Mouse (Mus musculus): ENCODE results near the gene Vopp1. TPM values are rescaled to one million over a fixed set of nuclear protein-coding genes. Genes with fewer than 3 reads are reported as not detected.

Gene Vopp1
- polyA plus RNA-seq, 1 experiment from 2014 or later = 55.8 TPM

DNA sequence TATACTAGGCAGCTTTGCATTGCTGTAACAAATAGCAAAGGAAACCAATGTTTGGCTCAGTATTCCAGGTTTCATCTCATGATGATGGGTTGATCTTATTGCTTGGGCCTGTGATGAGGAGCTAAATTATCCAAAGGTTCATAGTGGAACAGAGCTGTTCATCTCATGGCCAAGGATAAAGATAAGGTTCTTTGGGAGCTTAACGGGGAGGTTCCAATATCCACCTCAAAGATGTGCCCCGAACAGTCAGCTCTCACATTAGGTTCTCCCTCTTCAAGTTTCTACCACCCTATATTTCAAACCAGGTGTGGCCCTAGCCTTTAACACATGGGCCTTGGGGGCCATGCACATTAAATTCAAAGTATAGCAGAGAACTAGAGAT, 79.2 kb downstream of the Vopp1 start:
- Histone ChIP-seq H3K4me3 (ENCODE audit: low read depth, low read length) (no peak overlapping the region), H3K4me1 (ENCODE audit: control insufficient read depth, insufficient read depth, low read length) (no peaks in the 10 kb centered on the region), H3K27me3 (ENCODE audit: control insufficient read depth, insufficient read depth, low read length) (no peaks in the 10 kb centered on the region), H3K9ac (replicated peaks; ENCODE audit: low read length) (no peak overlapping the region), H3K4me2 (ENCODE audit: low read depth, low read length) (no peak overlapping the region), H3K27ac (replicated peaks; ENCODE audit: low read depth, low read length) (no peak overlapping the region), H3K36me3 (replicated peaks; ENCODE audit: control insufficient read depth, insufficient read depth, low read depth, low read length) (no peaks in the 10 kb centered on the region), H3K9me3 (replicated peaks; ENCODE audit: control insufficient read depth, low read length) (no peaks in the 10 kb centered on the region)
- DNase-seq (ENCODE audit: low spot score) (no peak), ATAC-seq (replicated peaks; ENCODE audit: insufficient number of reproducible peaks, low FRiP score, low TSS enrichment, low read depth) (no peak)
- WGBS = 96% methylated on average over 2 of the region's 2 CpGs

DNA sequence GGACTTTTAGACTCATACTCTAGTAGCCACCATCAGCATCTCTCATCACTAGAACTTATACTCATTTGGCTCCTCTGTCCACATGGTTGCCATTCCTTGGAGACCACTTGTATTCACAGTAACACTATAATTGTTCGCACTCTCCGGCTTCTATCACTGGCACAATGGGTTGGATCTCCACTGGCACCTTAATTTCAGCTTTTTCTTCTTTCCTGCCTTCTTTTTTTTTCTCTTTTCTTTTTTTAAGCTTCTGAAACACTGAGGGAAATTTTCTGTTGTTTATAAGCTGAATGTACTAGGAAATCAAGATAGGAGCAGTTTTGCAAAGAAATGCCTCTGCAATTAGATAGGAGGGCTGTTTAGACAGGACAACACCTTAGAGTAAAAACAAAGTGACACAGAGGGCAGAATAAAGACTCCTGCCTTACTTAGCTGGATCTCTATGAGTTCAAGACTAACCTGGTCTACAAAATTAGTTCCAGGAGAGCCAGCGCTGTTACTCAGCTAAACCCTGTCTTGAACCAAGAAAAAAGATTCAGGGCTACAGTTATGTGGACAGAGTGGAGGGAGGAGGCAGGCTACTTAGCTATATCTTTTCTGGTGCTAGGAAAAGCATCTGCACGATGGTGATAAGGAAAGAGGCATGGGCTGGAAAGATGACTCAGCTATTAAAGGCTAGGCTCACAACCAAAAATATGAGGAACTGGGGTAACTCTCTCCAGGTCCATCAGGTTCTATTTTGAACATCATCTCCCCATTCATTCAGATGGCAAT, 79.8 kb downstream of the Vopp1 start:
- DNase-seq (ENCODE audit: low spot score) = no peak
- no peak overlapping the region for H3K9ac ChIP-seq (replicated peaks; ENCODE audit: low read length)
- no peak overlapping the region for H3K27ac ChIP-seq (replicated peaks; ENCODE audit: low read depth, low read length)
- no peaks in the 10 kb centered on the region for H3K36me3 ChIP-seq (replicated peaks; ENCODE audit: control insufficient read depth, insufficient read depth, low read depth, low read length)
- H3K27me3 ChIP-seq (ENCODE audit: control insufficient read depth, insufficient read depth, low read length) = no peaks in the 10 kb centered on the region
- H3K4me2 ChIP-seq (ENCODE audit: low read depth, low read length) = no peak overlapping the region
- no peak overlapping the region for H3K4me3 ChIP-seq (ENCODE audit: low read depth, low read length)
- ATAC-seq (replicated peaks; ENCODE audit: insufficient number of reproducible peaks, low FRiP score, low TSS enrichment, low read depth) = no peak
- no peaks in the 10 kb centered on the region for H3K9me3 ChIP-seq (replicated peaks; ENCODE audit: control insufficient read depth, low read length)
- no peaks in the 10 kb centered on the region for H3K4me1 ChIP-seq (ENCODE audit: control insufficient read depth, insufficient read depth, low read length)
- WGBS = 88% methylated on average over 4 of the region's 4 CpGs

DNA sequence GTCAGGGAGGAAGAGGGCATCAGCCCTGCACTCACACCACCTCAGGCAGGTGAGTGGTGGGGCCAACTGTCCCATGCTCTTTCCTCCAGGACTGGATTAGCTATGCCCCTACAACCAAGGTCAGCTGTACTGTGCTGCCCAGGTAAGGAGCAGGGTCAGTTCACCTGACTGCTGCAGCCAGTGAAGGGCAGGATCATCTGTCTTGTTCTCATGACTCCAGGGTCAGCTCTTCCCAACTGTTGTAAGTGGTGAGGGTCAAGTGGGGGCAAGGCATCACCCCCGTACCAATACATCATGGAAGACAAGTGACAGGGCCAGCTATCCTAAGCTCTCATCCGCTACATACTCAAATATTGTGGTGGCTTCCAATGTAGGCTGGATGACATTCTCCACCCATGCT, 80.8 kb downstream of the Vopp1 start:
- Histone ChIP-seq H3K4me2 (ENCODE audit: low read depth, low read length) (no peak overlapping the region), H3K4me3 (ENCODE audit: low read depth, low read length) (no peak overlapping the region), H3K27ac (replicated peaks; ENCODE audit: low read depth, low read length) (no peak overlapping the region), H3K9me3 (replicated peaks; ENCODE audit: control insufficient read depth, low read length) (no peaks in the 10 kb centered on the region), H3K4me1 (ENCODE audit: control insufficient read depth, insufficient read depth, low read length) (no peaks in the 10 kb centered on the region), H3K27me3 (ENCODE audit: control insufficient read depth, insufficient read depth, low read length) (no peaks in the 10 kb centered on the region), H3K36me3 (replicated peaks; ENCODE audit: control insufficient read depth, insufficient read depth, low read depth, low read length) (no peaks in the 10 kb centered on the region), H3K9ac (replicated peaks; ENCODE audit: low read length) (no peak overlapping the region)
- DNase-seq (ENCODE audit: low spot score) (no peak), ATAC-seq (replicated peaks; ENCODE audit: insufficient number of reproducible peaks, low FRiP score, low TSS enrichment, low read depth) (no peak; the same call in 1 of the 2 replicates)
- 86% methylated on average over 2 of the region's 2 CpGs for WGBS

DNA sequence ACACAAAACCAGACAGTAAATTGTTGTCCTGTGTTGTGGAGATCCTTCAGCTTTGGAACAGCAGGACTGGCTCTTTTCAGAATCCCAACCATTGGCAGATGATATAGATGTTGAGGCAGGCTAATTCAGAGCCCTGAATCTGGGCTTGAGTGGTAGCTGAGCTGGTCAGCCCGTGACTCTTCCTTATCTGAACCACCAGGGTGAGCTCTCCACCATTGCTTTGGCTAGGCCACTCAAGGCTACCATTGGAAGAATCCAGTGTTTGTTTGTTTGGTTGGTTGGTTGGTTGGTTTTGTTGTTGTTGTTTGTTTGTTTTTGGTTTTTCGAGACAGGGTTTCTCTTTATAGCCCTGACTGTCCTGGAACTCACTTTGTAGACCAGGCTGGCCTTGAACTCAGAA, 81.6 kb downstream of the Vopp1 start:
- Histone ChIP-seq H3K9ac (replicated peaks; ENCODE audit: low read length) (no peak overlapping the region), H3K4me1 (ENCODE audit: control insufficient read depth, insufficient read depth, low read length) (no peaks in the 10 kb centered on the region), H3K4me2 (ENCODE audit: low read depth, low read length) (no peak overlapping the region), H3K9me3 (replicated peaks; ENCODE audit: control insufficient read depth, low read length) (no peaks in the 10 kb centered on the region), H3K4me3 (ENCODE audit: low read depth, low read length) (no peak overlapping the region), H3K27me3 (ENCODE audit: control insufficient read depth, insufficient read depth, low read length) (no peaks in the 10 kb centered on the region), H3K36me3 (replicated peaks; ENCODE audit: control insufficient read depth, insufficient read depth, low read depth, low read length) (no peaks in the 10 kb centered on the region), H3K27ac (replicated peaks; ENCODE audit: low read depth, low read length) (no peak overlapping the region)
- DNase-seq (ENCODE audit: low spot score) (no peak), ATAC-seq (replicated peaks; ENCODE audit: insufficient number of reproducible peaks, low FRiP score, low TSS enrichment, low read depth) (no peak)
- 81% methylated on average over 2 of the region's 2 CpGs for WGBS

DNA sequence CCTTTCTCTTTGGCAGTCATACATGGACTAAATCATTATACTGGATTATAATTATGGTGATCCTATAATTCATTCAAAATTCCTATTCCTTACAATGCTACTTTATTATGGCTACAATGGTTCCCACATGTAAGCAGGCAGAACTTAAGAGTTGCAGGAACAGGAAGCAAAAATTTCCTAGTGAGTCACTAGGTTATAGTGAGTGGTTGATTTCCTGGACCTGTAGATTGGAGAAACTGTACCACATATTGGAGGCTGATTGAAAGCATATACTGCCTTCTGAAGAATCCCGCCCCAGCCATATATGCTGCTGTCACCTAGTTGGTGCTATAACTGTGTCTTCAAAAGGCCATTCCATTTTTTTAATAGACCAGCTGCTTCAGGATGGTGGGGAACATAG, 82.2 kb downstream of the Vopp1 start:
- WGBS = 86% methylated on average over 1 of the region's 1 CpGs

DNA sequence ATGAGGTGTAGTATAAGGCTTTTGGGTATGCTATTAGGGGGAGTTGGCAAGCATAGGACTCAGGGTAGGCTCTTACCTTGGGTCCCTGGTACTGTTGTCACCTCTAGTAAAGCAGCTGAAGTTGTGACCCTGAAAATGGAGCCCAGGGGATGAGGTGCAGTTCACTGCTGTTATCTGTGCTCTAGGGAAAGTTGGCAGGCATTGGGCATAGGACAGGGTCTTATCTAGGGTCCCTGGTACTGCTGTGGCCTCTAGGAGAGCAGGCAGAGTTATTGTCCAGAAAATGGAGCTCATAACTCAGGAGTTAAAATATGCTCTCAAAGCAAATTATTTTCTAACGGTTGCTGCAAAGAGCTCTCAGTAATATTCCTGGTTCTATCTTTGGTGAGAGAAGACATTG, 103.6 kb downstream of the Vopp1 start:
- no peaks in the 10 kb centered on the region for H3K4me1 ChIP-seq (ENCODE audit: control insufficient read depth, insufficient read depth, low read length)
- no peak overlapping the region for H3K27ac ChIP-seq (replicated peaks; ENCODE audit: low read depth, low read length)
- ATAC-seq (replicated peaks; ENCODE audit: insufficient number of reproducible peaks, low FRiP score, low TSS enrichment, low read depth) (no peak), DNase-seq (ENCODE audit: low spot score) (no peak)
- H3K36me3 ChIP-seq (replicated peaks; ENCODE audit: control insufficient read depth, insufficient read depth, low read depth, low read length) = no peaks in the 10 kb centered on the region; the same call in 1 of the 2 replicates
- no peak overlapping the region for H3K9ac ChIP-seq (replicated peaks; ENCODE audit: low read length)
- no peaks in the 10 kb centered on the region for H3K9me3 ChIP-seq (replicated peaks; ENCODE audit: control insufficient read depth, low read length)
- H3K4me3 ChIP-seq (ENCODE audit: low read depth, low read length) = no peak overlapping the region
- no peaks in the 10 kb centered on the region for H3K27me3 ChIP-seq (ENCODE audit: control insufficient read depth, insufficient read depth, low read length)
- no peak overlapping the region for H3K4me2 ChIP-seq (ENCODE audit: low read depth, low read length)
- 94% methylated on average over 1 of the region's 1 CpGs for WGBS

More for the DNA sequence above, 82.2 kb downstream of the Vopp1 start:
- H3K36me3 ChIP-seq (replicated peaks; ENCODE audit: control insufficient read depth, insufficient read depth, low read depth, low read length) = no peaks in the 10 kb centered on the region
- no peak overlapping the region for H3K27ac ChIP-seq (replicated peaks; ENCODE audit: low read depth, low read length)
- H3K9me3 ChIP-seq (replicated peaks; ENCODE audit: control insufficient read depth, low read length) = no peaks in the 10 kb centered on the region
- H3K4me1 ChIP-seq (ENCODE audit: control insufficient read depth, insufficient read depth, low read length) = no peaks in the 10 kb centered on the region
- H3K4me3 ChIP-seq (ENCODE audit: low read depth, low read length) = no peak overlapping the region
- ATAC-seq (replicated peaks; ENCODE audit: insufficient number of reproducible peaks, low FRiP score, low TSS enrichment, low read depth) = no peak
- no peak overlapping the region for H3K4me2 ChIP-seq (ENCODE audit: low read depth, low read length)
- no peak for DNase-seq (ENCODE audit: low spot score)
- H3K9ac ChIP-seq (replicated peaks; ENCODE audit: low read length) = no peak overlapping the region
- H3K27me3 ChIP-seq (ENCODE audit: control insufficient read depth, insufficient read depth, low read length) = no peaks in the 10 kb centered on the region

DNA sequence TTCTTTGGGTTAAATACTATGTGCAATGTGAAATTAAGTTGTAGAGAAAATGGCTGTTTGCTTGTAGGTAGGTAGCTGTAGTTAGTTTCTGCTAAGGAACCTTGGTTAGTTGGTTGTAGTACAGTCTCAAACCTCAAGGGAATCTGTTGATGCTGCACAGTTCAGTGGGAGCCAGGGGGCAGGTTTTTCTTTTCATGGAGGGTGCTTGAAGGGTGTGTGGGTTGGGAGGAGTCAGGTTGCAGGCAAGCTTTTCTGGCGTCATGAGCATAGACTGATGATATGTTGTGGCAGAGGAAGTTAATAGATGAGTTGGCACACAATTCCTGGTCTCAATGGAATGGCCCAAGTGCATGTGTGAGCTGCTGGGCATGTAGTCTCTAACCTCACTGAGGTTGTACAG, 113.2 kb downstream of the Vopp1 start:
- Histone ChIP-seq H3K4me2 (ENCODE audit: low read depth, low read length) (no peak overlapping the region), H3K4me3 (ENCODE audit: low read depth, low read length) (no peak overlapping the region), H3K27ac (replicated peaks; ENCODE audit: low read depth, low read length) (no peak overlapping the region), H3K4me1 (ENCODE audit: control insufficient read depth, insufficient read depth, low read length) (no peaks in the 10 kb centered on the region), H3K9me3 (replicated peaks; ENCODE audit: control insufficient read depth, low read length) (no peaks in the 10 kb centered on the region), H3K36me3 (replicated peaks; ENCODE audit: control insufficient read depth, insufficient read depth, low read depth, low read length) (no peaks in the 10 kb centered on the region), H3K27me3 (ENCODE audit: control insufficient read depth, insufficient read depth, low read length) (no peaks in the 10 kb centered on the region), H3K9ac (replicated peaks; ENCODE audit: low read length) (no peak overlapping the region)
- ATAC-seq (replicated peaks; ENCODE audit: insufficient number of reproducible peaks, low FRiP score, low TSS enrichment, low read depth) (no peak), DNase-seq (ENCODE audit: low spot score) (no peak)
- 21% methylated on average over 1 of the region's 1 CpGs for WGBS

DNA sequence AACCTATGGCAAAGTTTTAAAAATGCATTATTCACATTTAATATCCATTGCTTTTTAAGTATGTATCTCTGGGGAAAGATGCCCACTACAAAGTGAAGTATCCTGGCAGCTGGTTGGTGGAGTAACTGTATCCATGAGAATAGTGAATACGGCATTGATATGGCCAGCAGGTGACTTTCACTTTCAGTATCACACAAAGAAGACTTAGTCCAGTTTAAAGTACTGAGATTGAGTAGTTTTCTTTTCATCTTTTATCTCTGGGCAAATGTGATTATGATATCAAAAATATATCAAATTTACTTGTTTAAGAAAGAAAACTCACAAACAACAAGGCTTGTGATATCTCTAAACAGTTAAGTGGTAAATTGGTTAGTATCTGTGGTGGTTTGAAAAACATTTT, 118.2 kb downstream of the Vopp1 start:
- DNase-seq (ENCODE audit: low spot score) (no peak), ATAC-seq (replicated peaks; ENCODE audit: insufficient number of reproducible peaks, low FRiP score, low TSS enrichment, low read depth) (no peak)
- H3K36me3 ChIP-seq (replicated peaks; ENCODE audit: control insufficient read depth, insufficient read depth, low read depth, low read length) = no peaks in the 10 kb centered on the region
- no peak overlapping the region for H3K4me3 ChIP-seq (ENCODE audit: low read depth, low read length)
- no peak overlapping the region for H3K9ac ChIP-seq (replicated peaks; ENCODE audit: low read length)
- H3K4me1 ChIP-seq (ENCODE audit: control insufficient read depth, insufficient read depth, low read length) = no peaks in the 10 kb centered on the region
- 92% methylated on average over 1 of the region's 1 CpGs for WGBS
- H3K27ac ChIP-seq (replicated peaks; ENCODE audit: low read depth, low read length) = no peak overlapping the region
- no peaks in the 10 kb centered on the region for H3K9me3 ChIP-seq (replicated peaks; ENCODE audit: control insufficient read depth, low read length)
- H3K4me2 ChIP-seq (ENCODE audit: low read depth, low read length) = no peak overlapping the region
- H3K27me3 ChIP-seq (ENCODE audit: control insufficient read depth, insufficient read depth, low read length) = no peaks in the 10 kb centered on the region

Measured in embryonic facial prominence, embryonic 11.5 days (tissue).